Mouse (Mus musculus): ENCODE results near the gene Dusp28. TPM values are rescaled to one million over a fixed set of nuclear protein-coding genes. Genes with fewer than 3 reads are reported as not detected.

The Dusp28 gene
- total RNA-seq, 2 experiments from 2014 or later = 22.2 to 23.1 TPM

- no peak for DNase-seq (ENCODE audit: low spot score in 2 of 2)
These were observed 29.7 kb downstream of the Dusp28 start for GRCm38 (mm10) chr1:92936467-92936866.

DNA sequence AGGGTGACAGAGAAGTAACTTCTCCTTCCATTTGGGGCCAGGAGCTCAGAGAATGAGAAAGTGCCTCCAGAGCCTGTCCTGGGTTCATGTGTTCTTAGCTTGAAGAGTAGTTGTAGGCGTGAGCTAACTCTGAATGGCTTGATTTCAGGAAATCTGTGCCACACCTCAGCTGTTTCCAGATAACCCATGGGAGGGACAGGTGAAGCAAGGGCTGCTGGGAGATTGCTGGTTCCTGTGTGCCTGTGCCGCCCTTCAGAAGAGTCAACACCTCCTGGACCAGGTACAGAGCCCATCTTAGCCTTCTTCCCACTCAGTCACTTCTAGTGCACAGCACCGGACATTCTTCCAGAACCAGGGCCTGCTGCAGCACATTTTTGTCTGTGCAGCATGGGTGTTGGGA lies 31.0 kb downstream of the Dusp28 start:
- DNase-seq (ENCODE audit: low spot score in 2 of 2) = no peak

DNA sequence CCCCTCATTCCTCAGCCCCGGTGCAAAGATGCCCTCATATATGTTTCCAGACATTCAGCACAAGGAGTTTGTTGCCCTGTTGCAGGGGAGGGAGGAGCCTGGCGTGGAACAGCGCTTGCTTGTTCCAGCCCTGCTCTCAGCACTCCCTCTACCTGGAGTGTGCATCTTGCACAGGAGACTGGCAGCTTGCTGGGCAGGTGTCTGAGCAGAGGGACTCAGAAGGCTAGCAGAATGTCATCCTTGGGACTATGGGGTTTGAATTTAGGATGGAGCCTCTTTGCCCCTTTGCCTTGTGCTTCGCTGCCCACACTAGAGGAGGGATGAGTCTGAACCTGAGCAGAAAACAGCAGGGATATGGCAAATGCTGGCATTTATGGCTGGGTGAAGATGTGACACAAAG lies 33.0 kb downstream of the Dusp28 start:
- no peak for DNase-seq (ENCODE audit: low spot score in 2 of 2)

DNA sequence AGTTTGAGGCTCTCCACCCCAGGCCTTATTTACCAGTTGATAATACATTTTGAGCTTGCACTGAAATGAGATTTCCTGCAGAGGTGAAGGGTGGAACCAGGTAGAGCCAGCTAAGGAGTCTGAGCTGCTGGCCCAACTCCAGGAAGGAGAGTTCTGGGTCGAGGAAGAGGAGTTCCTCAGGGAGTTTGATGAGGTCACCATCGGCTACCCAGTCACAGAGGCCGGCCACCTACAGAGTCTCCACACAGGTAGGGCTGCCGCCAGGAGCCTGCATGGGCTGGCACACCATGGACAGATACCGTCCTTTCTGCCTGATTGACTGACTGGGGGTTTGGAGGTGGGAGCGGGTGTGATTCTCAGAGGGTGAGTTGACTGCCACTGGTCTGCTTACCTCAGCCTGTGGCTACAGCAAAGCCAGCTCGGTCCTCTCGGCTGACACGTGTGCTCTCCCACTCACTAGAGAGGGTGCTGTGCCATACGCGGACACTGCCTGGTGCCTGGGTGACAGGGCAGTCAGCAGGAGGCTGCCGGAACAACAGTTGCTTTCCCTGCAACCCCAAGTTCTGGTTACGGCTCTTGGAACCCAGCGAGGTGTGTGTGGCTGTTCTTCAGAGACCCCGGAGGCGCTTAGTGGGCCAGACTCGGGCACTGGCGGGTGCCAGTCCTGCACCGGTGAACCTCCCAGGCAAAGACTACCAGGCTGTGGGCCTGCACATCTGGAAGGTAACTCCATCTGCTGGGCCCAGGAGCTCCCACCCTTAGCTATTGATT lies 36.6 kb downstream of the Dusp28 start:
- no peak for DNase-seq (ENCODE audit: low spot score in 2 of 2)

GRCm38 (mm10) chr1:92947966-92948365 lies 41.2 kb downstream of the Dusp28 start:
- no peak for DNase-seq (ENCODE audit: low spot score in 2 of 2)

GRCm38 (mm10) chr1:92949426-92949825 lies 42.6 kb downstream of the Dusp28 start:
- DNase-seq (ENCODE audit: low spot score in 2 of 2) = no peak

- no peak for DNase-seq (ENCODE audit: low spot score in 2 of 2)
These were observed 43.8 kb downstream of the Dusp28 start, which contains the start of gene Gpr35 for GRCm38 (mm10) chr1:92950607-92951006. Gpr35 (plus strand) TSS chr1:92950865.

DNA sequence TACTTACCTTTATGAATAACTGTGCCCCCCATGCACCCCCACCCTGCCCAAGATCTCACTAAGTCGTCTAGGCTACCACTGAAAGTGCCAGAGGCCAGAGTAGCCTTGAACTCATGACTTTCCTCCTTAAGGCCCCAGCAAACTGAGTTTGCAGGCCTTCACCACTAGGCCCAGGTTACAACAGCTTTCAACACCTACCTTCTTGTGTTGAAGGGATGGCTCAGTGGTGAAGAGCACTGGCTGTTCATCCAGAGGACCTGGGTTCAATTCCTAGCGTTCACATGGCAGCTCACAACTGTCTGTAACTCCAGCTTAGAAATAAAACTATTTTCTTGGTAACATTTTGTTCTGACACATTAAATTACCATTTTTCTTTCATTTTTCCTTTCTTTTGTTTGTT lies 46.9 kb downstream of the Dusp28 start:
- peak in 1 of 2 experiments; percentile 1 for DNase-seq (ENCODE audit: low spot score in 2 of 2)

- DNase-seq (ENCODE audit: low spot score in 2 of 2) = peak; percentile 18 to 58
These were observed 50.0 kb downstream of the Dusp28 start for GRCm38 (mm10) chr1:92956571-92957335.

Other genes with a start within 250 kb of the Dusp28 start
- 100 to 1,000 TPM; 238 to 250 TPM for gene Gpc1, start 75.3 kb upstream of the Dusp28 start, total RNA-seq (2021)
- under 1 TPM; 0.52 to 0.70 TPM for gene Ankmy1, start 4.1 kb upstream of the Dusp28 start, total RNA-seq (2021)
- 10 to 100 TPM; 63.6 to 65.5 TPM for gene Rnpepl1, start 3.8 kb downstream of the Dusp28 start, total RNA-seq (2021)
- gene Capn10, start 27.4 kb downstream of the Dusp28 start, total RNA-seq (2021) = 10 to 100 TPM; 12.6 to 13.8 TPM
- under 1 TPM; 0.13 to 0.66 TPM for gene Gpr35, start 43.9 kb downstream of the Dusp28 start, total RNA-seq (2021)
- not detected for gene Aqp12, start 99.4 kb downstream of the Dusp28 start, total RNA-seq (2021)
- gene Kif1a, start 195.0 kb downstream of the Dusp28 start, total RNA-seq (2021) = 1 to 10 TPM; 6.3 to 6.9 TPM
- gene Agxt, start 228.3 kb downstream of the Dusp28 start, total RNA-seq (2021) = under 1 TPM in 1 of 2 experiments, not detected in 1; 0.78 TPM

Data from gastrocnemius, postnatal 4 days (tissue).